Mouse (Mus musculus) urinary bladder, adult 2 months (tissue): Measurements from ENCODE around the gene Lair1. TPM values are rescaled to one million over a fixed set of nuclear protein-coding genes. Genes with fewer than 3 reads are reported as not detected.
"Not testable (repeated sequence)": the region's sequence is repeated elsewhere in the genome, so short reads cannot be mapped to it uniquely, and the experiment has no call there.

Experiments
- DNase-seq: peaks from one replicate; pipeline ENCODE4 v3.0.0; 2022; ENCODE audit warnings: low spot score
- polyA plus RNA-seq: library from polyadenylated mRNA; depleted of rRNA; stranded (reverse); fragments of >200 nt; gene quantifications from 2 replicates; pipeline ENCODE4 v1.2.3, GENCODE M21; 2012; rRNA removed

The Lair1 gene
- polyA plus RNA-seq, 1 experiment, result 3.6 TPM

DNA sequence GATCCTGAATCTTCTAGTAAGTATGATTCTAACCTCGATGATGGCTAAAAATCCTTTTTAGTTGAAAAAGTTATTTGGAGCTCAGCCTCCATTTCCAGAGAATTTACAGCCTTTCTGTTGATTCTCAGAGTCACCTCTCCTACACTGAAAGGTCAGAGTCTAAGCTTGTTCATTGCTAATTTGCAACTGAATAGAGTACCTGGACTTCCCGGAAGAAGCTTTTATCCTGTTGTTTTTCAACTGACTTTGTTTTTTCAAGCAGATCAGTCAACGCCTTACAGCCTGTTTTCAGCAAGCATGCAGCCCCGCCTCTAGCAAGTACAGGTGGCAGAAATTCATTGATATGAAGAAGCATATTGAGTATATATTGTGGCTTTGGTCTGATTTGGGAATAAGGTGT, 59.0 kb downstream of the Lair1 start:
- not testable (repeated sequence) for DNase-seq

DNA sequence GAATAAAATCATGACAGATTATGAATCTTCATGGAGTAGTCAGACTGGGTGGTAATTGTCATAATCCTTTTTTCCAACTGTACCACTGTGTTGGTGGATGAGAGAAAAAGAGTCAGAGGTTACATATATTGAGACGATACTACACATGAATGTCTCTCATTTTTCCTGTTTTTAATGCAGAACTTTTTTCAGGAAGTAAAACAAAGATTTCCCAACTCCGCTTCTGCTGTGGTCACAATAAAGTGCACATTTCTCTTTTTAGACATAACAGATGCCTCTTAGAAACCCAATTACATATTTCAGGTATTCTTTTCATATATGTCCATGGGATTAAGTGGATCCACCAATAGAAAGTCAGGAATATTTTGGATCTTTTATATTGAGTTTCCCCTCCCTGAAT, 101.0 kb downstream of the Lair1 start:
- no peak for DNase-seq

DNA sequence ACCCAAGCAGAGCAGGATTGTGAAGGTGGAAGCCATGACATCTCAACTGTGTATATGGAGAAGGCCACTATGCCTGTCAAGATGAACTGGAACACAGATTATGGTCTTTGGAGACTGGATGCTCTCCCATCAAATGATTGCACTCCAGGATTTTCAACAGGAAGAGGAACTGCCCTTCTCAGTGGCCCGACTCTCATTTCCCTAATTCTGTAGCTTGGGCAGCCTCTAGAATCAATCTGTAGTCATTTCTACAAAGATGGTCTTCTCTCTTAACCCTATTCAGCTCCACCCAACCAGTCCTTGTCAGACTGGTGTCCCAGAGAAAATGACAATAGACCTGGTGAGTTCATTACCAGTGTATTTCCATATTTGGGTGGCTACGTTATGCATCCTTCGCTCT, 105.6 kb downstream of the Lair1 start:
- no peak for DNase-seq

Other genes with a start within 250 kb of the Lair1 start
- gene Gm15448, start 237.5 kb downstream of the Lair1 start, polyA plus RNA-seq, result 0.18 and 0.22 TPM in 2 replicates
- gene Pira2, start 218.2 kb downstream of the Lair1 start, polyA plus RNA-seq, result 0.33 and 0.65 TPM in 2 replicates
- 0.88 and 0.99 TPM in 2 replicates for gene Gm14548, start 165.1 kb downstream of the Lair1 start, polyA plus RNA-seq
- gene Lilra6, start 147.7 kb downstream of the Lair1 start, polyA plus RNA-seq, result 0.92 and 1.0 TPM in 2 replicates
- 4.5 and 5.0 TPM in 2 replicates for gene Ttyh1, start 56.2 kb upstream of the Lair1 start, polyA plus RNA-seq
- gene Leng8, start 73.8 kb upstream of the Lair1 start, polyA plus RNA-seq, result 262 and 275 TPM in 2 replicates
- gene Leng9, start 87.2 kb upstream of the Lair1 start, polyA plus RNA-seq, result 5.8 and 6.3 TPM in 2 replicates
- 90.1 and 98.9 TPM in 2 replicates for gene Cdc42ep5, start 101.7 kb upstream of the Lair1 start, polyA plus RNA-seq
- gene Lilra5, start 174.6 kb upstream of the Lair1 start, polyA plus RNA-seq, result 0.62 and 0.77 TPM in 2 replicates